Mouse (Mus musculus) embryo, embryonic 10.5 days (tissue): Measurements from ENCODE around the gene Mgl2.

Source experiments
- DNase-seq: peaks from one replicate; pipeline ENCODE4 v3.0.0-alpha.2; 2015; ENCODE audit warnings: low spot score

Gene Mgl2

DNA sequence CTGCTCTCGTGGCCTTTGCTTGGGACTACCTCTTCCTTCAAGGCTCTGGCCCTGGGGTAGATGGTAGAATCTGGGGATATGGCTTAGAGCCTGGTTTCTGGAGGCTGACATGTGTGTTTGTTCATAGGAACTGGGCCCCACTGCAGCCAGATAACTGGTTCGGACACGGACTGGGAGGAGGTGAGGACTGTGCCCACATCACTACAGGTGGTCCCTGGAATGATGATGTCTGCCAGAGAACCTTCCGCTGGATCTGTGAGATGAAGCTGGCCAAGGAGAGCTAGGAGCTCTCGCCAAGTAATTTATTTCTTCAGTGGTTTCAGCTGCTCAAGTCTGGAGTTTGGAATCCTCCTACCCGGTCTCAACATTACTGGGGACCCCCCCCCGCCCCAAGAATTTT lies 40.2 kb downstream of the Mgl2 start:
- no peak for DNase-seq

DNA sequence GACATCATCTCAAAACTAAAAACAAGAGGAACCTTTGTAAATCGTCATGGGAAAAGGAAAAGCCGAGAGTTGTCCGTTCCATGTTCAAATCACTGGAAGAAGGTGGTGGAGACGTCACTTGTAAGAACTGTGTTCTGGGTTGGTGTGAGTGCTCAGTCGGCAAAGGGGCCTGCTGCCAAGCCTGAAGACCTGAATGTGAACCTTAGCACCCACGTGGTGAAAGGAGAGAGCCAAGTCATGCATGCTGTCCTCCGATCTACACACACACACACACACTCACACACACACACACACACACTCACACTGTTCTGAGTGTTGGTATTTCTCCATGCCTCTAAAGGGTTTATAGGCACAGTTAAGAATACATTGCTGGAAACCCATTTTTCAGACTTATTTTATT lies 41.1 kb downstream of the Mgl2 start:
- DNase-seq, result no peak

DNA sequence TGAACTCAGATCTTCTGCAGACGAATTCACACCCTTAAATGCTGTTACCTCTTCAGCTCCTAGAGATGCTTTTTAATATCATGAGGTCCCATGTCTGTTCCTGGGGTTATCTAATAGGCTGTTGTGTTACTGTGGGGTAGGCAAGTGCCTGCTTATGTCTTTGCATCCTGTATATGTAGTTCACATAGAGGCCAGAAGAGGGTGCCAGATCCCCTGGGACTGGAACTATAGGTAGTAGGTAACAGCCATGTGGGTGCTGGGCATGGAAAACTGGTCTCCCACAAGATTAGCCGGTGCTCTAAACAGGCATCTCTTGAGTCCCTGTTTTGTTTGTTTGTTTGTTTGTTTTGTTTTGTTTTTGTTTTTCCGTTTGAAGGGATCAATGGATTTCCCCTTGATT lies 41.7 kb downstream of the Mgl2 start:
- peak; percentile 54 for DNase-seq

DNA sequence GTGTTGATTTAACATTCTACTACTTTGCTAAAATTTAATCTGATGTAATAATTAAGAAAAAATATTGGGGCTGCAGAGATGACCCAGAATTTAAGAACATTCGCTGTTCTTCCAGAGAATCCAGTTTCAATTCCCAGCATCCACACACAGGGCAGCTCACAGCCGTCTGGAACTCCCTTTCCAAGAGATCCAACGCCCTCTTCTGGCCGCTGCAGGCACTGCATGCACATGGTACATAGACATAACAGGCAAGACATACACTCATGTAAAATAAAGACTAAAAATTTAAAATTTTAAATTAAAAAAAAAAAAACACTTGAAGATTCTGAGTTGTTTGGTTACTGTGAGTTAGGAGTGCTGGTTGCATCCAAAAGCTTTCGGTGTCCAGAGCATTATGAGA lies 42.2 kb downstream of the Mgl2 start:
- no peak for DNase-seq

DNA sequence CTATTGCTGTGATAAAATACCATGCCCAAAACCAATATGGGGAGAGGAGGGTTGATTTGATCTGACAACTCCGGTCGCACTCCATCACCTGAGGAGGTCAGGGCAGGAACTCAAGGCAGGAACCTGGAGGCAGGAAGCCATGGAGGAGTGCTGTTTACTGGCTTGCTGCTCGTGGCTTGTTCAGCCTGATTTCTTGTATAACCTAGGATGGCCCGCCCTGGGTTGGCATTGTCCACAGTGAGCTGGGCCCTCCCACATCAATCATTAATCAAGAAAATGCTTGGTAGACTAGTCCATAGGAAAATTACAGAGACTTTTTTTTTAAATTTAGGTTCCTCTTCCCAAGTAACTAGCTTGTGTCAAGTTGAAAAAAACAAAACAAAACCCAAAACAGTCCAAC lies 44.4 kb downstream of the Mgl2 start:
- no peak for DNase-seq

DNA sequence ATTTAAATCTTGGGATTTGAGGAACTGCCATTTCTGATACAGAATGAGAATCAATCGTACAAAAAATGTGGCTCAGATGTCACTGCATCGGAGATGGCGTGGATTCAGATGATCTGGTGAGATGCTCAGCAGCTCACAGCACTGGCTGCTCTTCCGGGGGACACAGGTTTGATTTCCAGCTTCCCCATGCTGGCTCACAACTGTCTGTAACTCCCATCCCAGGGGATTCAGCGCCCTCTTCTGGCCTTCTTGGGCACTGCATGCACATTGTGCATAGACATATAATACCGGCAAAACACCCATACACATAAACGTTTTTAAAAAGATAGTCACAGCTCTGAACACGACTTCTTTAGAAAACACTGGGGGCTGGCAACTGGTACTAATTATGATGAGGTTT lies 47.5 kb downstream of the Mgl2 start:
- DNase-seq, result no peak

DNA sequence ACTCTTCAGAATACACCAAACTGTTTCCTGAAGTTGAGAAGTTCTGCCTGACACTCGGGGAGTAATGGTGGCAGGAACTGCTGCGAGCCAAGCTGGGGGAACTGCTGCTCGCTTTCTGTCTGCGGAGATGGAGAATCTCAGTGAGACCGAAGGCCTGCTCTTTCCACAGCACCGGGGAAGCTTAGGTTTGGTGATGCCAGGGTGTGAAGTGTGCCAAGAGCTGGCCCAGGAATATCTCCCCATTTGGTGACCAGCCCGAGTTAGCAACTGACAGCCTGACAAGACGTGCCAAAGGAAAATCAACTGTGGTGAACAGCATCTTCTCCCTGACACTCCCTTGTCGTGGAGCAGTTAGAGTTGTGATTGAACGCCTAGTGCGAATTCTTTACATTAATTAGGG lies 48.2 kb downstream of the Mgl2 start:
- no peak for DNase-seq

DNA sequence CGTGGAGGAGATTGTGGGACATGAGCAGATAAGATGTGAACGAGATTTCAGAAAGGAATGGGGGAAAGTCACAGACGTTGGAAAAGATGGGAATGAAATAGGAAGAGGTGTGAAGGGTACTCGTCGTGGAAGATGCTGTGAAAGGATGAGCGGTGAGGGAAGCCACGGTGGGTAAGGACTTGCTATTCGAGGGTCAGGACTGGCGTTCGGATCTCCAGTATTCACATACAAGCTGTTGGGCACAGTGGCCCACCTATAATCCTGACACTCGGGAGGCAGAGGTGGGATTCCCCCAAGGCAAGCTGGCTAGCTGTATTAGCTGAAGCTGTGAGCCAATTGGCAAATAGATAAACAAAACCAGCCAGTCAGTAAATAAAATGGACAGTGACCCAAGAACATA lies 48.6 kb downstream of the Mgl2 start:
- no peak for DNase-seq

DNA sequence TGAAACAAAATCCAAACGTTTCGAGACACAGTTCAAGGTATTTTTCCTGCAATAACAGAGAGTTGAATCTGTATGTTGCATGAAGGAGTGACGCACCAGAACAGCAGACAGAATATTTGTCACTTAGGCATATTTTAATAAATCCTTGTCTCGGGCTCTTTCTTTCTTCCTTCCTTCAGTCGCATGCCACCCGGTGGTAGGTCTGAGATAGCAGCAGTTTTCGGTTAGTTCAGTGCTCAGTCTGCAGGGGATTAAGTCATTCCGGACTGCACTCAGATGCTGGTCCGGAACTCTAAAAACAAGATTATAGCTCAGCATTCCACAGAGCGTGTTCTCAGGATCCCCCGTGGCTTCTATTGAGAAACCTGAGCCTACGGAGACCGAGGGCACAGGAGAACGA lies 49.3 kb downstream of the Mgl2 start:
- peak; percentile 63 for DNase-seq

DNA sequence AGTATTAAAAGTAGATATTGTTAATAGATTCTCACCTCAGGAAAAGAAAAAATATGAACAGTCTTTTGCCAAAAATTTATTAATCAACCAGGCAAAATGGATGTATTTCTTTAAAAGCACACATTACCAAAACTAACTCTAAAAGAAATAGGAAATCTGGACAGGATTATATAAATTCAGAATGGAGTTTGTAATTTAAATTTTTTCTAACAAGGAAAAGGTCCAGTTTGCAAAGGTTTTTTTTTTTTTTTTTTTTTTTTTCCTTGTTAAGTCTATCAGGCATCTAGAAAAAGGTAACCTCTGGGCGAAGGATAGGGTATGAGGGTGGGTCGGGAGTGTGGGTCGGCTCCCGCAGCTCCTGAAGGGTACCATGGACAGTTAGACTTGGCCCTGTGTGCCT lies 50.4 kb downstream of the Mgl2 start:
- no peak for DNase-seq

DNA sequence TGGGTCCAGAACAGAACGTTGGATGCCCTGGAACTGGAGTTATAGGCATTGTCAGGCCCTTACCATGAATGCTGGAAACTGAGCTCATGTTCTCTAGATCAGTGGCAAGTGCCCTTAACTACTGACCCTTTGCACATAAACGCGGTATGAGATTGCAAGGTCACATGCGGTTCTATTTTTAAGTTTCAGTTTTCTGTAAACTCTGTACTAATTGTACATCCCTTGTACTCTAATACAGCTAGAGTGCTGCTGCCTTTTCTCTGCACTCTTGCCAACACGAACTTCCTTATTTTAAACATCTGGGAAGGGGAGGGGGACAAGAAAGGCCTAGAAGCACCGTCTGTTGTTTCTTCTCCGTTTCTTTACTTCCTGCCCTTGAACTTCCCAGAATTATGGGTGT lies 55.0 kb downstream of the Mgl2 start:
- no peak for DNase-seq
